Mouse (Mus musculus): Measurements from ENCODE around the gene Pdss2.

DNA sequence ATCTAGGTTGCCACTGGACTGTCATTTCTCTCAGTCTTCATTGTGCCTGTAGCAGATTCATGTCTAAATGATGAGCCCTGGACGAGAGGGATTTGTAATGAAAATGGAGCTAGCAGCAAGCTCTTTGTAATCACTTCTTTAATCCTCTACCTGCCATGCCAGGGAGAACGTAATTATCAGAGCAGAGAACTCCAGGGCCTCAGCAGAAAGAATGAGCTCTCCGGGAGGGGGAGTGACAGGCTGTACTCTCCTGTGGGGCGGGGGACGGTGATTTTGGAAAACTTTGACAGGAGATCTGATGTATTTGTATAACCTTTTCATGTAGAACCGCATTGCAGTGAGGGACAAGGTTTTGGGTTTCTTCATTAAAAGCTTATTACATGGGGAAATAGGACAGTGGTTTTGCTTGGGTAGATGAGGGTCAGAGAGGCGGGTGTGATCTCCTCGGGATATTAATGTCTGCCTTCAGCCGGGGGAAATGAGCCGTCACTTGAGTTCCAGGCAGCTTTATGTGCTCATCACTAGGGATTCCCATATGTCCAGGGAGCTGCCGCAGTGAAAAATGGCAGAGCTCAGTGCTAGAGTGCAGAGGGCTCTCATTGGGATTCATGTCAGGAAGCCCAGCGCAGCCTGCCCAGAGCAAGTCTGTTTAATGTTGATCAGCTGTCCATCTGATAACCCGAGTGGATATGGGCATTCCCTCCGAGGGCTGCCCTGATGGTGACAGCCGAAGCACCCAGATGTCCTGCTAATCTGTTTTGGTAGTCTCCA is 110.8 kb downstream of the Pdss2 start:
- TF ChIP-seq CTCF (IDR thresholded peaks at IDR 0.05; ENCODE audit: control insufficient read depth, insufficient read depth, insufficient replicate concordance, low read depth, low read length) (no peak), POLR2A (IDR thresholded peaks at IDR 0.05; ENCODE audit: control insufficient read depth, low read depth, low read length) (no peak)
